Mouse (Mus musculus) brown adipose tissue, adult 24 weeks (tissue): Measurements from ENCODE around the gene Azi2. TPM values are rescaled to one million over a fixed set of nuclear protein-coding genes. Genes with fewer than 3 reads are reported as not detected.
A peak's percentile ranks its signal among the peaks of the same experiment; 100 is the strongest.

Experiments
- H3K27ac ChIP-seq: fragments of 200-500 bp; replicated peaks from 2 replicates; pipeline ENCODE4 v1.5.1; 2012; ENCODE audit warnings: low read depth, mild to moderate bottlenecking, low read length
- H3K4me1 ChIP-seq: fragments of 200-500 bp; 2 replicates; pipeline ENCODE4 v1.6.1; 2012; ENCODE audit warnings: low read length, mixed read lengths; ENCODE audit not compliant: control insufficient read depth, insufficient read depth, insufficient read length
- H3K4me3 ChIP-seq: fragments of 200-500 bp; 2 replicates; pipeline ENCODE4 v1.5.1; 2012; ENCODE audit warnings: low read depth, mild to moderate bottlenecking, low read length, moderate library complexity; ENCODE audit not compliant: insufficient read depth
- polyA plus RNA-seq: library from polyadenylated mRNA; stranded (reverse); fragments of >200 nt; gene quantifications from 2 replicates; pipeline ENCODE4 v1.2.4, GENCODE M21; 2012; ENCODE audit not compliant: missing spikeins, insufficient read depth, insufficient read length

The Azi2 gene
- 46.0 and 53.0 TPM in 2 replicates for polyA plus RNA-seq

DNA sequence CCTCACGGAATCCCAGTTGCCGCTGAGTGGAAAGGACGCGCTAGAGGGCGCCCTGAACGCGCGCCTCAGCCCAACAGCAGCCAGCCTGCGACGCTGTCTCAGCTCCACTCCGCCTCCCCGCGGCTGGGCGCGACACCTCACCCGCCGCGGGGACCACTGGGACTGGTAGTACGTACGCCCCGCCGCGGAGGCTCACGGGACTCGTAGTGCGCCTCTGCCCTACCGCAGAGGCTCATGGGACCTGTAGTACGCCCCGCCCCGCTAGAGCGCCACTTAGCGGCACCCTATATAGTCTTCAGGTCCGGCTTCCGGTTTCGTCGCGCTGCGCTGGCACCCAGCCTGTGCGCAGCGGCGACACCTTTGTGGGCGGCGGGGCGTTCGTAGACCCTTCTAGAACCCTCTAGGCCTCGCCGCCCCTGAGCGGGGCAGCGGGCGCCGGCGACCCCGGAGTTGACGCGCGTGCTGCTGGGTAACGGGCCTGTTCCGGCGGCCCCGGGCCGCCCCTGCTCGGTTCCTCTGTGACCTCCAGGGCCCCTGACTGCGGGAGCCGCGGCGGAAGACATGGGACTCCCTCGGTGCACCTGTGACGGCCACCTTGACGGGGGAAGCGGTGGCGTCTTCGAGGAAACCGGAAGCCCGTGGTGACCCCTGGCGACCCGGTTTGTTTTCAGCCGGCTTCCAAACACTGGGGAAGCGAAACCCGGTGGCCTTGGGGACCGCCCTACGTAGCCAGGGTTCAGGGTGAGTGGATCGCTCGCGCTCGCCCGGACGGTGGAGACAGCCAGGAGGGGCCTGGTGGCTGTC, at the start of gene Azi2:
Azi2 (plus strand) TSS at position 282 of the 804 bp plus-strand sequence.
- H3K27ac ChIP-seq, result peak within 1 kb of the TSS; percentile 89
- peak within 1 kb of the TSS; percentile 79 for H3K4me3 ChIP-seq
- peaks cover 6% of the 10 kb centered on the region; the same call in 1 of the 2 replicates for H3K4me1 ChIP-seq

GRCm38 (mm10) chr9:117996631-117997030, 43.7 kb upstream of the Azi2 start:
- Histone ChIP-seq H3K27ac (no peak overlapping the region), H3K4me1 (no peaks in the 10 kb centered on the region), H3K4me3 (no peak overlapping the region)

GRCm38 (mm10) chr9:118001488-118001887, 38.8 kb upstream of the Azi2 start:
- H3K27ac ChIP-seq, result no peak overlapping the region
- H3K4me3 ChIP-seq, result no peak overlapping the region
- no peaks in the 10 kb centered on the region for H3K4me1 ChIP-seq

GRCm38 (mm10) chr9:118003218-118003886, 36.9 kb upstream of the Azi2 start:
- Histone ChIP-seq H3K4me1 (no peaks in the 10 kb centered on the region), H3K27ac (no peak overlapping the region), H3K4me3 (no peak overlapping the region)

DNA sequence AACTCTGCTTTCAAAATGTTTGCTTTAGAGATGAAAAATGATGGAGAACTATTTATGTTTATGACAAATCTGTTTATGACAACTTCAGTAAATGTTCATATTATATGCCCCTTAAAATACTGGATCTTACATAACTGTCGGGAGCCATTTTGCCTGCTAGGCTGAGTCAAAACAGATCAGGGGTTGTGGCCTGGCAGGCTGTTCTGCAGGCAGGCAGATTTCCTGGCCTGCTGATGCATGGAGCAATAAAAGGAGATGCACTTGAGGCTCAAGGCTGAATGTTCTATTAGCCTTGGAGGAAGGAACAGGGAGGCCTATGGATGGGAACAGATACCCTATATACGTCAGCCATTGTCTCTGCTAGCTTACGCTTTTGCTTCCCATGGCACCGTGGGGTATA, 36.4 kb upstream of the Azi2 start:
- no peak overlapping the region for H3K27ac ChIP-seq
- no peaks in the 10 kb centered on the region for H3K4me1 ChIP-seq
- H3K4me3 ChIP-seq, result no peak overlapping the region

DNA sequence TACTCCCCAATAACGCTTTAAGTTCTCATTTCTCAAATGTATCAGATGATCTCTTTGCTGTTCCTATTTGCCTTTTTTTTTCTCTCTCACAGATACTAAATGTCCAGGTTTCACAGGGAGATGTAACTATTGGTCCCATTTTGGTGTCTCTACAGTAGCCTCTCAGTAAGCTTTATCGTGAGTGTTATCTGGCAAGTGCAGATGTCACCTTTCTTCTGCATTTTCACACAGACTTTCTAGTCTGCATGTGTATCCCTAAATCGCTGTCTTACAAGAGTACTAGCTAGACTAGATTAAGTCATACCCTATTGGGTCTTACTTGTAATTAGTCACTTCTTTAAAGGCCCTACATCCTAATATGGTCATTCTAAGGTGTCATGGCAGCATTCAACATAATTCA, 27.4 kb upstream of the Azi2 start:
- no peak overlapping the region for H3K27ac ChIP-seq
- no peak overlapping the region for H3K4me3 ChIP-seq
- no peaks in the 10 kb centered on the region for H3K4me1 ChIP-seq

DNA sequence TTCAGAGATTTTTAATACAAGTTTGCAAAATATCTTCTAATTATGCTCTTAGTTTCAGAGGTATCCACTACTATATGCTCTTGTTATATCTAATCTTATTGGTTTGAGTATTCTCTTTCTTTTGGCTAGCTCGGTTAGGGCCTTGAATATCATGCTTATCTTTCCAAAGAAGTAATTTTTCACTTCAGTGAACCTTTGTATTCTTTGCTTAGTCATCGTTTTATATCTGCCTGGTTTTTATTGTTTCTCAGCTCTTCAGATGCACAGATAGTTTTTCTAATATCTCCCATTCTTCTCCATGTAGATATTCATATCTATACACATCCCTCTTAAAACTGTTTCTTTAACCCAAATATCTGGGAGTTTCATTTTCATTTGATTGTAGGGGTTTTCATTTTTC, 15.3 kb upstream of the Azi2 start:
- H3K4me1 ChIP-seq, result no peaks in the 10 kb centered on the region

DNA sequence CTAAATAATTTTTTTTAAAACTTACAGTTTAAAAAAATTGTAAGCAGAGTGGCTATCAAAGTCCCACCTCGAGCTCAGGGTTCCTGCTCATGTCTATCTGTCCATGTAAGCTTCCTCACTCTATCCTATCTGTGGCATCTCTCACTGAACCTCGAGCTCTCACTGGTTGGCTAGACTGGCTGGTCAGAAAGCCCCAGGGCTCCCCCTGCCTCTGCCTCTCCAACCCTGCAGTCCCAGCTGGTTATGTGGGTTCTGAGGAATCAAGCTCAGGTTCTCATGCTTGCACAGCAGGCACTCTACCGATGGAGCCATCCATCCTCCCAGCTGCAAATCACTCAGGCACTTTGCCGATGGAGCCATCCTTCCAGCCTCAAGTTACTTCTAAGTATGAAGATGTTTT, 10.8 kb upstream of the Azi2 start:
- H3K4me3 ChIP-seq, result no peak overlapping the region
- no peaks in the 10 kb centered on the region for H3K4me1 ChIP-seq
- no peak overlapping the region for H3K27ac ChIP-seq

More for the DNA sequence above, 15.3 kb upstream of the Azi2 start:
- Histone ChIP-seq H3K27ac (no peak overlapping the region), H3K4me3 (no peak overlapping the region)

DNA sequence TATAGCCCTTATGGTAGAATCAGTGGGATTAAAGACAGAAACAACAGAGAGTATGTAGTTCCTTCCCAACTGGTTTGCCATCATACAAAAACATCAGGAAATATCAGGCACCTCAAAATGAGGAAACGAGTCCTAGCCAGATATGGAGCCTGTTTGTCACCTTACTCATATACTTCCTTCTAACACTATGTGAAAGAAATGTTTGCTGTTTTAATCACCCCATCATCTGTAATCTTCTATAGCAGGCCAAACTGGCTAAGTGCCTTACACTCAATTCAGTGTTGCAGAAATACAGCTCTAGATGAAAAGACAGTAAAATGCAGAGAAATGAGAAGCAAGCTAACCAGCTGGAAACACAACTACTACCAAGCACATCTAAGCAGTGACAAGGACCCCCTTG, 10.0 kb upstream of the Azi2 start:
- no peak overlapping the region for H3K27ac ChIP-seq
- H3K4me1 ChIP-seq, result no peaks in the 10 kb centered on the region
- H3K4me3 ChIP-seq, result no peak overlapping the region

DNA sequence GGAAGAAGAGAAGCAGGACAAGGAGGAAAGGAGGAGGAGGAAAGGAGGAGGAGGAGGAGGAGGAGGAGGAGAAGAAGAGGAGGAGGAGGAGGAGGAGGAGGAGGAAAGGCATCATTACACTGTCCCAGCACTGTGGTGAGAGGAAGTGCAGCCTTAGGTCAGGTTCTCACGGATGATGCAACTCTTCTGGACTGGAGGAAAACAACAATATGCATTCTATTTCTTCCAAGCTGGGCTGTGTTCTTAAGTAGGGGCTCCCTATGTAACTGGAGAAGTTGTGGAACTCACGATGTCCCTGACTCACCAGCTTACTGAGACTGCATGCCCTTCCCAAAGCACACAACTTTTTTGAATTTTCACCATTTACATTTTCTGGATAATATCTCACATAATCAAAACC, 8.6 kb upstream of the Azi2 start:
- Histone ChIP-seq H3K27ac (no peak overlapping the region), H3K4me3 (no peak overlapping the region), H3K4me1 (no peaks in the 10 kb centered on the region)

GRCm38 (mm10) chr9:118034990-118035389, 5.3 kb upstream of the Azi2 start:
- no peak overlapping the region for H3K4me3 ChIP-seq
- H3K27ac ChIP-seq, result no peak overlapping the region
- no peaks in the 10 kb centered on the region for H3K4me1 ChIP-seq

GRCm38 (mm10) chr9:118041022-118041400, 712 bp downstream of the Azi2 start:
- Histone ChIP-seq H3K27ac (peak overlapping the region; percentile 89), H3K4me3 (peak overlapping the region; percentile 79), H3K4me1 (peaks cover 6% of the 10 kb centered on the region; the same call in 1 of the 2 replicates)

DNA sequence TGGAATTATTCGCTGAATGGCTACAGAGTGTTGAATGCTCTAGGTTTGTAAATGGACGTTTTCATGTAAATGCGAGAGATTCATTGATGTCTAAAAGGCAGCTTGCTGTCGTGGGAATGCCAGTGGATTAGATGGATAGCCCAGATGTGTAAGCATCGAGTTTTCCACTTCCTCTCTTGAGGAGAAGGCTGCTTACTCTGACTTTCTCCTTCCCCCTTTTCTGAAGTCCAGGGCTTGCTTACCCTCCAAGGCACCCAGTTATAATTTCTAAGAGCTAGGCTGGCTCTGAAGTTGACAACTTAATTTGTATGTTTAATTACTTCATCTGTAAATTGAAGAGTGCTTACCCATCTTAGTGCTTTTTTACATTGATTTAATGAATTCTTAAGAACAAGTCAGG, 1.3 kb downstream of the Azi2 start:
- no peak overlapping the region for H3K27ac ChIP-seq

DNA sequence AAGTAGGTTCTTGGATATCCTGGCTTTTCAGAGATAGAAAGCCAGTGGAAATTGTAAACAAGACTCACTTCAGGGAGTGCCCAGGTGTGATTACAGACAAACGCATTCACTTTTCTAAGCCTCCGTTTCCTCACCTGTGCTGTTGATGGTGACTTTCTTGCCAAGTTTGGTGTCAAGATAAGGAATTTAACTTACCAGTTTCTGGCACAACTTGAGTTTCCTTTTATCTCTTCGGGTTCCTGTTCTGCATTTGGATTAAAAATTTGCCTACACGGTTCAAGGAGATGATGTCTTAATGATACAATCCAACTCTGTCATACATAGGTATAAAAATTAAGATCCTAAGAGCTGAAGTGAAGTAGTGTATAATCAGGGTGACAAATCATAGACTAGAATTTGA, 2.4 kb downstream of the Azi2 start:
- Histone ChIP-seq H3K4me1 (peaks cover 6% of the 10 kb centered on the region; the same call in 1 of the 2 replicates), H3K4me3 (no peak overlapping the region), H3K27ac (no peak overlapping the region)

More for the DNA sequence above, 1.3 kb downstream of the Azi2 start:
- Histone ChIP-seq H3K4me3 (peak overlapping the region; percentile 79; the same call in 1 of the 2 replicates), H3K4me1 (peaks cover 6% of the 10 kb centered on the region; the same call in 1 of the 2 replicates)

GRCm38 (mm10) chr9:118043581-118043980, 3.3 kb downstream of the Azi2 start:
- Histone ChIP-seq H3K27ac (no peak overlapping the region), H3K4me1 (peaks cover 6% of the 10 kb centered on the region; the same call in 1 of the 2 replicates), H3K4me3 (no peak overlapping the region)
